Mouse (Mus musculus): ENCODE measurements around the gene Gm49711. TPM values are rescaled to one million over a fixed set of nuclear protein-coding genes. Genes with fewer than 3 reads are reported as not detected.
"Not testable (repeated sequence)": the region's sequence is repeated elsewhere in the genome, so short reads cannot be mapped to it uniquely, and the experiment has no call there.

The Gm49711 gene
- total RNA-seq, 2 experiments from 2014 or later: not detected

- no peak for ATAC-seq (replicated peaks; ENCODE audit: low FRiP score, poor library complexity, severe bottlenecking)
Observed at GRCm38 (mm10) chr16:92158461-92159091, 100.5 kb downstream of the Gm49711 start.

- no peak for ATAC-seq (replicated peaks; ENCODE audit: low FRiP score, poor library complexity, severe bottlenecking)
Observed at GRCm38 (mm10) chr16:92159114-92159513, 101.0 kb downstream of the Gm49711 start.

- no peak for ATAC-seq (replicated peaks; ENCODE audit: low FRiP score, poor library complexity, severe bottlenecking)
Observed at GRCm38 (mm10) chr16:92162289-92162688, 104.2 kb downstream of the Gm49711 start.

- ATAC-seq (replicated peaks; ENCODE audit: low FRiP score, poor library complexity, severe bottlenecking): no peak
Observed at GRCm38 (mm10) chr16:92163545-92163944, 105.4 kb downstream of the Gm49711 start.

GRCm38 (mm10) chr16:92176052-92176451 is 117.9 kb downstream of the Gm49711 start:
- ATAC-seq (replicated peaks; ENCODE audit: low FRiP score, poor library complexity, severe bottlenecking): no peak

GRCm38 (mm10) chr16:92177718-92178117 is 119.6 kb downstream of the Gm49711 start:
- ATAC-seq (replicated peaks; ENCODE audit: low FRiP score, poor library complexity, severe bottlenecking): no peak

GRCm38 (mm10) chr16:92179306-92179705 is 121.2 kb downstream of the Gm49711 start:
- no peak for ATAC-seq (replicated peaks; ENCODE audit: low FRiP score, poor library complexity, severe bottlenecking)

- no peak for ATAC-seq (replicated peaks; ENCODE audit: low FRiP score, poor library complexity, severe bottlenecking)
Observed at GRCm38 (mm10) chr16:92183477-92183876, 125.4 kb downstream of the Gm49711 start.

GRCm38 (mm10) chr16:92190603-92191002 is 132.5 kb downstream of the Gm49711 start:
- no peak for ATAC-seq (replicated peaks; ENCODE audit: low FRiP score, poor library complexity, severe bottlenecking)

GRCm38 (mm10) chr16:92195094-92195493 is 137.0 kb downstream of the Gm49711 start:
- no peak for ATAC-seq (replicated peaks; ENCODE audit: low FRiP score, poor library complexity, severe bottlenecking)

GRCm38 (mm10) chr16:92196741-92197331 is 138.7 kb downstream of the Gm49711 start:
- ATAC-seq (replicated peaks; ENCODE audit: low FRiP score, poor library complexity, severe bottlenecking): no peak

- no peak for ATAC-seq (replicated peaks; ENCODE audit: low FRiP score, poor library complexity, severe bottlenecking)
Observed at GRCm38 (mm10) chr16:92200615-92201014, 142.5 kb downstream of the Gm49711 start.

- no peak for ATAC-seq (replicated peaks; ENCODE audit: low FRiP score, poor library complexity, severe bottlenecking)
Observed at GRCm38 (mm10) chr16:92203599-92203998, 145.5 kb downstream of the Gm49711 start.

GRCm38 (mm10) chr16:92209291-92209781 is 151.2 kb downstream of the Gm49711 start:
- ATAC-seq (replicated peaks; ENCODE audit: low FRiP score, poor library complexity, severe bottlenecking): no peak

- not testable (repeated sequence) for ATAC-seq (replicated peaks; ENCODE audit: low FRiP score, poor library complexity, severe bottlenecking)
Observed at GRCm38 (mm10) chr16:92210316-92210715, 152.2 kb downstream of the Gm49711 start.

GRCm38 (mm10) chr16:92213911-92214310 is 155.8 kb downstream of the Gm49711 start:
- not testable (repeated sequence) for ATAC-seq (replicated peaks; ENCODE audit: low FRiP score, poor library complexity, severe bottlenecking)

- ATAC-seq (replicated peaks; ENCODE audit: low FRiP score, poor library complexity, severe bottlenecking): no peak
Observed at GRCm38 (mm10) chr16:92215599-92216390, 157.7 kb downstream of the Gm49711 start.

GRCm38 (mm10) chr16:92220754-92221153 is 162.6 kb downstream of the Gm49711 start:
- ATAC-seq (replicated peaks; ENCODE audit: low FRiP score, poor library complexity, severe bottlenecking): no peak

GRCm38 (mm10) chr16:92228332-92228919 is 170.3 kb downstream of the Gm49711 start:
- ATAC-seq (replicated peaks; ENCODE audit: low FRiP score, poor library complexity, severe bottlenecking): no peak

- ATAC-seq (replicated peaks; ENCODE audit: low FRiP score, poor library complexity, severe bottlenecking): no peak
Observed at GRCm38 (mm10) chr16:92230476-92230931, 172.4 kb downstream of the Gm49711 start.
